Mouse (Mus musculus) forebrain, embryonic 12.5 days (tissue): ENCODE data around the gene Cdc34. TPM values are rescaled to one million over a fixed set of nuclear protein-coding genes. Genes with fewer than 3 reads are reported as not detected.
"Not testable (repeated sequence)": the region's sequence is repeated elsewhere in the genome, so short reads cannot be mapped to it uniquely, and the experiment has no call there.

Experiments
- ATAC-seq: fragments of 200-750 bp; cut with Nextera tagmentation; 2 replicates; pipeline ENCODE4 v1.8.0; 2017; ENCODE audit warnings: moderate TSS enrichment; ENCODE audit not compliant: low FRiP score
- H3K27ac ChIP-seq: fragments of 300-500 bp; sonication (generic); 2 replicates; pipeline ENCODE4 v1.5.1; 2016; ENCODE audit warnings: mild to moderate bottlenecking
- H3K27me3 ChIP-seq: fragments of 300-500 bp; sonication (generic); 2 replicates; pipeline ENCODE4 v1.6.1; 2016; ENCODE audit warnings: mild to moderate bottlenecking
- H3K36me3 ChIP-seq: fragments of 300-500 bp; sonication (generic); replicated peaks from 2 replicates; pipeline ENCODE4 v1.6.1; 2016; ENCODE audit warnings: mild to moderate bottlenecking
- H3K4me1 ChIP-seq: fragments of 300-500 bp; sonication (generic); 2 replicates; pipeline ENCODE4 v1.6.1; 2016
- H3K4me2 ChIP-seq: fragments of 300-500 bp; sonication (generic); 2 replicates; pipeline ENCODE4 v1.6.1; 2016; ENCODE audit warnings: mild to moderate bottlenecking, moderate library complexity
- H3K4me3 ChIP-seq: fragments of 300-500 bp; sonication (generic); replicated peaks from 2 replicates; pipeline ENCODE4 v1.5.1; 2016; ENCODE audit warnings: mild to moderate bottlenecking
- H3K9ac ChIP-seq: fragments of 300-500 bp; sonication (generic); 2 replicates; pipeline ENCODE4 v1.6.1; 2016; ENCODE audit warnings: mild to moderate bottlenecking
- H3K9me3 ChIP-seq: fragments of 300-500 bp; sonication (generic); 2 replicates; pipeline ENCODE4 v1.6.1; 2016
- WGBS: fragments of 180-500 bp; shearing (Covaris S2); methylation state at CpG from one replicate; pipeline ENCODE4 v1.1.7; 2016; 5-methylcytosine and 5-hydroxymethylcytosine counted together
- polyA plus RNA-seq: library from polyadenylated mRNA; unstranded; fragments of >200 nt; fragmentation: Nextera tagmentation; extraction: Ambion mirVana; gene quantifications from 2 replicates; pipeline ENCODE4 v1.2.1, GENCODE M21; 2016

The Cdc34 gene
- polyA plus RNA-seq, 1 experiment from 2014 or later: 129 TPM

DNA sequence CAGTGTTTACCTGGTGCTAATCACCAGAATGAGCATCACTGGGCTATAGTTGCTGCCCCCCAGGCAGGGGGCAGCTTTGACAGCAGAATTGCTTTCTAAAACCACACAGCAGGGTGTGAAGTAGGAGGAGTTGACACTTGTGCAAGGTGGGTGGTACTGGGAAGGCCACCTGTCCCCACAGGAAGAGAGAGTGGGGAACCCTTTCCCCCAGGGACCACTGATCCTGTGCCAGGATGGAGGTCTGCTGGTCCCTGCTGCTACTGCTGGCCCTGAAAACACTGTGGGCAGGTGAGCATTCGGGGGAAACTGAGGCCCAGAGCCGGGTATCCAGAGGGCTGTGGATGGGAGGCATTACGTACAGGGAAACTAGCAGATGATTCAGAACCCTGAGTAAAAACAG is 7.2 kb downstream of the Cdc34 start:
- Histone ChIP-seq H3K36me3 (peaks cover 58% of the 10 kb centered on the region), H3K27ac (no peak overlapping the region), H3K9ac (no peak overlapping the region), H3K4me2 (no peak overlapping the region), H3K4me3 (no peak overlapping the region), H3K9me3 (no peaks in the 10 kb centered on the region), H3K27me3 (no peaks in the 10 kb centered on the region), H3K4me1 (peaks cover 3% of the 10 kb centered on the region)
- ATAC-seq: no peak
- 95% methylated on average over 3 of the region's 3 CpGs for whole genome bisulfite sequencing

DNA sequence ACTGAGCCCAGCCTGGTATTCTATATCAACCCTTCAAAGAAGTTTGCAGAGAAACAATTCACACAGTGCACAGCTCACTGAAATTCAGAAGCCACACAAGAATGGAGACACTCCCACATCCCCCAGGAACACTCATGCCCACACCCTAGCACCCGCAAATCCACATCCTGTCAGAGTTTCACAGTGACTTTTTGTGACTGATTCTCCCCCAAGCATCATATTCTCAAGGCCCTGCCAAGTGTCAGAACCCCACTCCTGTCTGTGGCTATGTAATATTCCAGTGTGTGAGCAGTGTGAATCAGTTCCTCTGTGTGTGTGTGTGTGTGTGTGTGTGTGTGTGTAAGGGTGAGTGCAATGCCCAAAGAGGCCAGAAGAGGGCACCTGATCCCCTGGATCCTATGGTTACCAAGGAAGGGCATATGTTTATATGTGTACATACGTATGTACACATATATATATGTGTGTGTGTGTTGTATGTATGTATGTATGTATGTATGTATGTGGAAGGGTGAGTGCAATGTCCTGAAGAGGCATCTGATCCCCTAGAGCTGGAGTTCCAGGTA is 10.1 kb downstream of the Cdc34 start:
- Histone ChIP-seq H3K27me3 (no peaks in the 10 kb centered on the region), H3K4me2 (no peak overlapping the region), H3K4me3 (no peak overlapping the region), H3K27ac (no peak overlapping the region), H3K9me3 (no peaks in the 10 kb centered on the region), H3K36me3 (peaks cover 30% of the 10 kb centered on the region), H3K9ac (no peak overlapping the region), H3K4me1 (0 out of 2 replicates have a peak, but pooled peaks cover 2% of the 10 kb centered on the region)
- ATAC-seq: no peak
- 93% methylated on average over 2 of the region's 2 CpGs for WGBS

GRCm38 (mm10) chr10:79693580-79694378 is 11.8 kb downstream of the Cdc34 start:
- peaks cover 13% of the 10 kb centered on the region for H3K36me3 ChIP-seq
- no peak overlapping the region for H3K9ac ChIP-seq
- no peak overlapping the region for H3K4me3 ChIP-seq
- H3K4me1 ChIP-seq: 0 out of 2 replicates have a peak, but pooled peaks cover 2% of the 10 kb centered on the region
- no peak overlapping the region for H3K27ac ChIP-seq
- H3K9me3 ChIP-seq: no peaks in the 10 kb centered on the region
- H3K27me3 ChIP-seq: no peaks in the 10 kb centered on the region
- 78% methylated on average over 12 of the region's 12 CpGs for WGBS
- ATAC-seq: no peak
- no peak overlapping the region for H3K4me2 ChIP-seq

- 88% methylated on average over 6 of the region's 6 CpGs for WGBS
- no peak for ATAC-seq
- H3K27me3 ChIP-seq: no peaks in the 10 kb centered on the region
- no peak overlapping the region for H3K4me3 ChIP-seq
- no peak overlapping the region for H3K4me2 ChIP-seq
- H3K9me3 ChIP-seq: no peaks in the 10 kb centered on the region
- 0 out of 2 replicates have a peak, but pooled peaks cover 2% of the 10 kb centered on the region for H3K4me1 ChIP-seq
- no peak overlapping the region for H3K9ac ChIP-seq
- no peak overlapping the region for H3K27ac ChIP-seq
- H3K36me3 ChIP-seq: peaks cover 8% of the 10 kb centered on the region
These were observed 12.3 kb downstream of the Cdc34 start for GRCm38 (mm10) chr10:79694379-79694655.

DNA sequence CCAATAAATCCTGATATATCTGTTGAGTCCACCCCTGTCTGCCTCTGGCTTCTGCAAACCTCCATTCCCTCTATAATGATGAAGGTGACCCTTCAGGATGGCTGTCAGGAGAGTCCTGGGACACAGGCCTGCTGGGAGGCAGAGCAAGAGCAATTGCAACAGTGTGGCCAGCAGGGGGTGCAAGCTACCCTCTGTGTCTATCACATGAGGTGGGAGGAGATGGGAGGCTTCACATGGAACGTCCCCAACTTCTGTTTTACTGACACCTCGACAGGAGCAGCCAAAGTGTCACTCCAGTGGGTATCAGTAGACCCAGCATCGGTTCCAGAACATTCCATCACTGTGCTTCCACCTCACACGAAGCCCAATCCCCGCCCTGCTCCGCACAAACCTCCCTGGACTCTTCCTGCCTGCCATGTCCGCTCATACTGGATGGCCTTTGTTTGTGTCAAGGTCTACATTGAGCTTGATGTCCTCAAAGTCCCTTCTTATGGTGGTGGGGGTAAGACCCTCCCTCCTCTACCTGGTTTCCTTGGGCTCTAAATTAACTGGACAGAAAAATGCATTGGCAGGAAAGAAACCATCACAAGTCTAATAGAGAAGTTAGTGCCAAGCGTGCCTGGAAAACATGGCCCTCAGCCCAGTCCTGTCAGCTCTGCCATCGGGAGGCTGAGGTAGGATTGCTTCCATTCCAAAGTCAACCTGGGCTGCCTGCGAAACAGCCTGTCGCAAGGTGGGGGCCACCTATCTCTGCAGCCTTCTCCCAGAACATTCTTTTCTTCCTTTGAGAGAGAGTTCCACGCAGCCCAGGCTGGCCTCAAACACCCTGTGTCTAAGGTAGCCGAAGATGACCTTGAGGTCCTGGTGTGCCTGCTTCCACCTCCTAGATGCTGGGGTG is 13.5 kb downstream of the Cdc34 start:
- Histone ChIP-seq H3K4me1 (0 out of 2 replicates have a peak, but pooled peaks cover 2% of the 10 kb centered on the region), H3K9me3 (no peaks in the 10 kb centered on the region), H3K27ac (no peak overlapping the region), H3K36me3 (no peaks in the 10 kb centered on the region), H3K9ac (peak overlapping the region; percentile 13; the same call in 1 of the 2 replicates), H3K27me3 (no peaks in the 10 kb centered on the region), H3K4me3 (no peak overlapping the region), H3K4me2 (no peak overlapping the region)
- WGBS: 64% methylated on average over 13 of the region's 13 CpGs
- ATAC-seq: 0 out of 2 replicates have a peak, but pooled peaks have one; percentile 59

- Histone ChIP-seq H3K27ac (0 out of 2 replicates have a peak overlapping the region, but pooled peaks have one; percentile 25), H3K36me3 (no peaks in the 10 kb centered on the region), H3K27me3 (no peaks in the 10 kb centered on the region), H3K9ac (peak overlapping the region; percentile 13; the same call in 1 of the 2 replicates), H3K9me3 (no peaks in the 10 kb centered on the region), H3K4me2 (no peak overlapping the region), H3K4me1 (0 out of 2 replicates have a peak, but pooled peaks cover 3% of the 10 kb centered on the region), H3K4me3 (no peak overlapping the region)
- ATAC-seq: no peak
- 67% methylated on average over 9 of the region's 9 CpGs for WGBS
These were observed 14.2 kb downstream of the Cdc34 start for GRCm38 (mm10) chr10:79696129-79696651.

DNA sequence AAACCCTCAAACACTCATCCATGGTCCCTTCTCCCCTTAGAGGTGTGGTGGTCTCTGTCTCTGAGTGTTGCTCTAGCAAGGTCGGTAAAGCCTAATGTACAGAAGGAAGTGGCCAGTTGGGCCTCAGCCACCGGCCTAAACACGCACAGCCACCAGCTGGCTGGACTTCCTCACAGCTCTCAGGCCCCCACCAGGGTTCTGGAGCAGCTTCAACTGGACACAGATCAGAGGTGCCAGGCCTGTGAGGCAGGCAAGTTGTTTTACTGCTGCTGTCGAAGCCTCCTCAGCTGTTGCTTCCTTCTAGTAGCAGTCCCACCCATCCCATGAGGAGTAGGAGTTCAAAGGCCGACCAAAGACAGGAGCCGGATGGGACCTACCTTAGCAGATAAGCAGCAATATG is 15.9 kb downstream of the Cdc34 start:
- no peak for ATAC-seq
- Histone ChIP-seq H3K4me3 (no peak overlapping the region), H3K36me3 (no peaks in the 10 kb centered on the region), H3K4me1 (0 out of 2 replicates have a peak, but pooled peaks cover 6% of the 10 kb centered on the region), H3K9ac (no peak overlapping the region), H3K27me3 (no peaks in the 10 kb centered on the region), H3K9me3 (no peaks in the 10 kb centered on the region), H3K27ac (no peak overlapping the region), H3K4me2 (no peak overlapping the region)
- WGBS: 91% methylated on average over 6 of the region's 6 CpGs

- Histone ChIP-seq H3K36me3 (no peaks in the 10 kb centered on the region), H3K9ac (no peak overlapping the region), H3K4me2 (no peak overlapping the region), H3K4me3 (no peak overlapping the region), H3K9me3 (no peaks in the 10 kb centered on the region), H3K27me3 (no peaks in the 10 kb centered on the region), H3K4me1 (0 out of 2 replicates have a peak, but pooled peaks cover 6% of the 10 kb centered on the region), H3K27ac (no peak overlapping the region)
- no peak for ATAC-seq
- WGBS: 98% methylated on average over 6 of the region's 6 CpGs
These were observed 16.5 kb downstream of the Cdc34 start for GRCm38 (mm10) chr10:79698459-79698858.

- 55% methylated on average over 7 of the region's 7 CpGs for WGBS
- H3K4me1 ChIP-seq: peaks cover 12% of the 10 kb centered on the region
- H3K4me2 ChIP-seq: no peak overlapping the region
- no peaks in the 10 kb centered on the region for H3K27me3 ChIP-seq
- H3K36me3 ChIP-seq: no peaks in the 10 kb centered on the region
- no peak overlapping the region for H3K27ac ChIP-seq
- H3K9ac ChIP-seq: no peak overlapping the region
- no peak overlapping the region for H3K4me3 ChIP-seq
- no peaks in the 10 kb centered on the region for H3K9me3 ChIP-seq
- no peak for ATAC-seq
These were observed 18.7 kb downstream of the Cdc34 start for GRCm38 (mm10) chr10:79700676-79701075.

DNA sequence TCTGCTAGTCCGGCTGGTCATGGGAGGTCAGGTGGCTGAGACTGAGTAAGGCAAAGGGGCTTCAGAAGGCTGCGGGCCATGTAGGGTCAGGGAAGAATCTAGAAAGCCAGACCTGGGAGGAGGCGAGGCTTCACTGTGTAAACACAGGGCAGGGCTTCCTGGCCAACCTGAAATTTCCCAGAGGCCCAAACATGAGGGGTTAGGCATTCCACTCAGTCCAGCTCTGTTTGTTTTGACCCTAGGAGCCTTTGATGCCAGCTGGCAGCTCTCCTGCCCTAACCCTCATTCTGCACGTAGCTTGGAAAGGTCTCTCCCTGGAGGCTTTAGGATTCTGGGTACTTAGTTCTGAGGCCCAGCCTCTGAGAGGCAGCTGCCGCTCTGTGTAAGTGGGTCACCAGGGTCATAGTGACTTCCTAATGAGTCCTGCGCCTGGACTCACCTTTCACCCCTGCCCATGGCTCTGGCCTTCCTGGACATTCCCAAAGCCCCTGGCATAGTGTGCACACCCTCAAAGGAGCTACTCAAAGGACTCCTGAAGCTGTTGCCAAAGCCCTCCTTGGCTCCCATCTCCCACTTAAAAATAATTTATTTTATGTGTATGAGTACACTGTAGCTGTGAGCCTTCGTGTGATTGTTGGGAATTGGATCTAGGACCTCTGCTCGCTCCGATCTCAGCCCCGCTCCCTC is 19.6 kb downstream of the Cdc34 start:
- Histone ChIP-seq H3K4me2 (no peak overlapping the region), H3K9ac (no peak overlapping the region), H3K9me3 (no peaks in the 10 kb centered on the region), H3K4me3 (no peak overlapping the region), H3K36me3 (peaks cover 4% of the 10 kb centered on the region; the same call in 1 of the 2 replicates), H3K4me1 (peaks cover 21% of the 10 kb centered on the region), H3K27me3 (no peaks in the 10 kb centered on the region), H3K27ac (no peak overlapping the region)
- ATAC-seq: no peak
- 74% methylated on average over 10 of the region's 10 CpGs for WGBS

DNA sequence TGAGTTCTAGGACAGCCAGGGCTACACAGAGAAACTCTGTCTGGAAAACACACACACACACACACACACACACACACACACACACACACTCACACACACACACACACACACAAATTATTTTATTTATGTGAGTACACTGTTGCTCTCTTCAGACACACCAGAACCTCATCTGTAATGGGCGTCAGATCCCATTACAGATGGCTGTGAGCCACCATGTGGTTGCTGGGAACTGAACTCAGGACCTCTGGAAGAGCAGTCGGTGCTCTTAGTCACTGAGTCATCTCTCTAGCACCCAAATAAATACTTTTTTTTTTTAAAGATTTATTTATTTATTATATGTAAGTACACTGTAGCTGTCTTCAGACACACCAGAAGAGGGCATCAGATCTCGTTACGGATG is 21.0 kb downstream of the Cdc34 start:
- H3K4me2 ChIP-seq, ATAC-seq, H3K9ac ChIP-seq, H3K9me3 ChIP-seq, H3K27me3 ChIP-seq, H3K27ac ChIP-seq, H3K4me3 ChIP-seq: not testable (repeated sequence)
- H3K4me1 ChIP-seq: peaks cover 35% of the 10 kb centered on the region
- peaks cover 11% of the 10 kb centered on the region for H3K36me3 ChIP-seq
- 84% methylated on average over 4 of the region's 4 CpGs for WGBS
